Mouse (Mus musculus): ENCODE measurements around the gene Nup98. TPM values are rescaled to one million over a fixed set of nuclear protein-coding genes. Genes with fewer than 3 reads are reported as not detected.

Nup98 gene
- total RNA-seq (2021): 10 to 100 TPM; 41.3 to 43.9 TPM
- long read RNA-seq, full-length matches to known transcripts: 8 of 10 reads
- long read RNA-seq, partial matches to known transcripts: 1 of 10 reads
- long read RNA-seq, other reads (novel, unspliced or antisense): 1 of 10 reads

- peak; percentile 99 for DNase-seq (ENCODE audit: low spot score in 2 of 2)
These were observed at the start of gene Nup98, which contains the start of gene Pgap2 for GRCm38 (mm10) chr7:102209756-102210721. TSS of gene Nup98 (minus strand) at chr7:102210176. TSS of gene Pgap2 (plus strand) at chr7:102210208.

GRCm38 (mm10) chr7:102258753-102259152 lies 48.8 kb upstream of the Nup98 start:
- no peak for DNase-seq (ENCODE audit: low spot score in 2 of 2)

- DNase-seq (ENCODE audit: low spot score in 2 of 2): peak; percentile 64 to 87
These were observed 48.2 kb upstream of the Nup98 start for GRCm38 (mm10) chr7:102258189-102258588.

GRCm38 (mm10) chr7:102256636-102257035 lies 46.7 kb upstream of the Nup98 start:
- no peak for DNase-seq (ENCODE audit: low spot score in 2 of 2)

- no peak for DNase-seq (ENCODE audit: low spot score in 2 of 2)
These were observed 46.0 kb upstream of the Nup98 start, which contains the start of gene Rhog for GRCm38 (mm10) chr7:102255954-102256353. TSS of gene Rhog (minus strand) at chr7:102256054.

GRCm38 (mm10) chr7:102253631-102254030 lies 43.7 kb upstream of the Nup98 start:
- DNase-seq (ENCODE audit: low spot score in 2 of 2): no peak

GRCm38 (mm10) chr7:102250631-102251214 lies 40.7 kb upstream of the Nup98 start:
- DNase-seq (ENCODE audit: low spot score in 2 of 2): peak; percentile 66 to 91

- DNase-seq (ENCODE audit: low spot score in 2 of 2): peak in 1 of 2 experiments; percentile 41
These were observed 40.1 kb upstream of the Nup98 start for GRCm38 (mm10) chr7:102249896-102250630.

GRCm38 (mm10) chr7:102249531-102249895 lies 39.5 kb upstream of the Nup98 start:
- DNase-seq (ENCODE audit: low spot score in 2 of 2): no peak

GRCm38 (mm10) chr7:102248691-102249404 lies 38.9 kb upstream of the Nup98 start:
- no peak for DNase-seq (ENCODE audit: low spot score in 2 of 2)

GRCm38 (mm10) chr7:102246956-102247797 lies 37.2 kb upstream of the Nup98 start:
- DNase-seq (ENCODE audit: low spot score in 2 of 2): no peak

- DNase-seq (ENCODE audit: low spot score in 2 of 2): no peak
These were observed 36.3 kb upstream of the Nup98 start for GRCm38 (mm10) chr7:102246265-102246664.

- DNase-seq (ENCODE audit: low spot score in 2 of 2): peak in 1 of 2 experiments; percentile 55
These were observed 35.8 kb upstream of the Nup98 start for GRCm38 (mm10) chr7:102245775-102246174.

- DNase-seq (ENCODE audit: low spot score in 2 of 2): no peak
These were observed 35.0 kb upstream of the Nup98 start for GRCm38 (mm10) chr7:102244782-102245535.

GRCm38 (mm10) chr7:102243870-102244269 lies 33.9 kb upstream of the Nup98 start:
- no peak for DNase-seq (ENCODE audit: low spot score in 2 of 2)

GRCm38 (mm10) chr7:102242917-102243316 lies 32.9 kb upstream of the Nup98 start:
- DNase-seq (ENCODE audit: low spot score in 2 of 2): no peak

- no peak for DNase-seq (ENCODE audit: low spot score in 2 of 2)
These were observed 32.4 kb upstream of the Nup98 start for GRCm38 (mm10) chr7:102242371-102242770.

GRCm38 (mm10) chr7:102239591-102239990 lies 29.6 kb upstream of the Nup98 start:
- no peak for DNase-seq (ENCODE audit: low spot score in 2 of 2)

Measured in layer of hippocampus, adult 18-20 months (tissue).